Mouse (Mus musculus): Measurements from ENCODE around the gene Anxa3.

GRCm38 (mm10) chr5:96890367-96890766 is 97.2 kb downstream of the Anxa3 start:
- TF ChIP-seq POLR2A (IDR thresholded peaks at IDR 0.05; ENCODE audit: low read depth, low read length) (no peak), CTCF (IDR thresholded peaks at IDR 0.05; ENCODE audit: borderline replicate concordance, insufficient read depth, low read length) (no peak)
